Mouse (Mus musculus): ENCODE measurements around the gene Sephs1.
A peak's percentile ranks its signal among the peaks of the same experiment; 100 is the strongest.
"Not testable (repeated sequence)": the region's sequence is repeated elsewhere in the genome, so short reads cannot be mapped to it uniquely, and the experiment has no call there.

The Sephs1 gene

GRCm38 (mm10) chr2:4907916-4908315, 26.6 kb downstream of the Sephs1 start:
- no peak for DNase-seq (ENCODE audit: low read depth, low spot score)

GRCm38 (mm10) chr2:4908771-4909315, 27.5 kb downstream of the Sephs1 start:
- DNase-seq (ENCODE audit: low read depth, low spot score): no peak

GRCm38 (mm10) chr2:4909909-4910308, 28.5 kb downstream of the Sephs1 start:
- no peak for DNase-seq (ENCODE audit: low read depth, low spot score)

- no peak for DNase-seq (ENCODE audit: low read depth, low spot score)
Observed at GRCm38 (mm10) chr2:4910521-4910920, 29.2 kb downstream of the Sephs1 start.

GRCm38 (mm10) chr2:4913949-4914348, 32.6 kb downstream of the Sephs1 start:
- no peak for DNase-seq (ENCODE audit: low read depth, low spot score)

GRCm38 (mm10) chr2:4916037-4916436, 34.7 kb downstream of the Sephs1 start:
- DNase-seq (ENCODE audit: low read depth, low spot score): no peak

GRCm38 (mm10) chr2:4917326-4918021, 36.1 kb downstream of the Sephs1 start:
- peak; percentile 61 for DNase-seq (ENCODE audit: low read depth, low spot score)

GRCm38 (mm10) chr2:4918860-4919739, 37.7 kb downstream of the Sephs1 start, which contains the start of gene Phyh:
Phyh (plus strand) TSS chr2:4919019.
- DNase-seq (ENCODE audit: low read depth, low spot score): peak; percentile 76

- DNase-seq (ENCODE audit: low read depth, low spot score): no peak
Observed at GRCm38 (mm10) chr2:4921019-4921418, 39.7 kb downstream of the Sephs1 start.

- DNase-seq (ENCODE audit: low read depth, low spot score): no peak
Observed at GRCm38 (mm10) chr2:4922476-4923164, 41.3 kb downstream of the Sephs1 start.

- no peak for DNase-seq (ENCODE audit: low read depth, low spot score)
Observed at GRCm38 (mm10) chr2:4927391-4927790, 46.0 kb downstream of the Sephs1 start.

- no peak for DNase-seq (ENCODE audit: low read depth, low spot score)
Observed at GRCm38 (mm10) chr2:4929230-4929629, 47.9 kb downstream of the Sephs1 start.

GRCm38 (mm10) chr2:4934516-4934915, 53.2 kb downstream of the Sephs1 start:
- DNase-seq (ENCODE audit: low read depth, low spot score): no peak

GRCm38 (mm10) chr2:4937931-4938330, 56.6 kb downstream of the Sephs1 start:
- DNase-seq (ENCODE audit: low read depth, low spot score): no peak

GRCm38 (mm10) chr2:4940861-4941260, 59.5 kb downstream of the Sephs1 start:
- no peak for DNase-seq (ENCODE audit: low read depth, low spot score)

GRCm38 (mm10) chr2:4949691-4950090, 68.3 kb downstream of the Sephs1 start:
- not testable (repeated sequence) for DNase-seq (ENCODE audit: low read depth, low spot score)

- no peak for DNase-seq (ENCODE audit: low read depth, low spot score)
Observed at GRCm38 (mm10) chr2:4950986-4951385, 69.6 kb downstream of the Sephs1 start.

GRCm38 (mm10) chr2:4954216-4954760, 72.9 kb downstream of the Sephs1 start:
- no peak for DNase-seq (ENCODE audit: low read depth, low spot score)

GRCm38 (mm10) chr2:4958039-4958438, 76.7 kb downstream of the Sephs1 start:
- no peak for DNase-seq (ENCODE audit: low read depth, low spot score)

Data from embryo, embryonic 11.5 days (tissue).